Mouse (Mus musculus) embryonic facial prominence, embryonic 12.5 days (tissue): ENCODE measurements around the gene Fignl2. TPM values are rescaled to one million over a fixed set of nuclear protein-coding genes. Genes with fewer than 3 reads are reported as not detected.

Source experiments
- ATAC-seq: fragments of 200-750 bp; cut with Nextera tagmentation; 2 replicates; pipeline ENCODE4 v1.8.0; 2017; ENCODE audit not compliant: insufficient number of reproducible peaks, insufficient read depth, low FRiP score, low TSS enrichment
- H3K27ac ChIP-seq: fragments of 300-500 bp; sonication (generic); 2 replicates; pipeline ENCODE4 v1.5.1; 2016; ENCODE audit warnings: mild to moderate bottlenecking
- H3K27me3 ChIP-seq: fragments of 300-500 bp; sonication (generic); 2 replicates; pipeline ENCODE4 v1.6.1; 2016; ENCODE audit warnings: mild to moderate bottlenecking, moderate library complexity
- H3K36me3 ChIP-seq: fragments of 300-500 bp; sonication (generic); 2 replicates; pipeline ENCODE4 v1.6.1; 2016; ENCODE audit warnings: mild to moderate bottlenecking
- H3K4me1 ChIP-seq: fragments of 300-500 bp; sonication (generic); 2 replicates; pipeline ENCODE4 v1.6.1; 2016
- H3K4me2 ChIP-seq: fragments of 300-500 bp; sonication (generic); replicated peaks from 2 replicates; pipeline ENCODE4 v1.6.1; 2016; ENCODE audit warnings: mild to moderate bottlenecking, moderate library complexity
- H3K4me3 ChIP-seq: fragments of 300-500 bp; sonication (generic); 2 replicates; pipeline ENCODE4 v1.5.1; 2016; ENCODE audit warnings: mild to moderate bottlenecking
- H3K9ac ChIP-seq: fragments of 300-500 bp; sonication (generic); 2 replicates; pipeline ENCODE4 v1.6.1; 2016; ENCODE audit warnings: mild to moderate bottlenecking, moderate library complexity
- H3K9me3 ChIP-seq: fragments of 300-500 bp; sonication (generic); 2 replicates; pipeline ENCODE4 v1.6.1; 2016; ENCODE audit warnings: mild to moderate bottlenecking, moderate library complexity
- WGBS: fragments of 180-500 bp; shearing (Covaris S2); methylation state at CpG from one replicate; pipeline ENCODE4 v1.1.7; 2016; 5-methylcytosine and 5-hydroxymethylcytosine counted together
- polyA plus RNA-seq: library from polyadenylated mRNA; unstranded; fragments of >200 nt; fragmentation: Nextera tagmentation; extraction: Ambion mirVana; gene quantifications from 2 replicates; pipeline ENCODE4 v1.2.1, GENCODE M21; 2016

The Fignl2 gene
- polyA plus RNA-seq, 1 experiment from 2014 or later, result 0.38 TPM

DNA sequence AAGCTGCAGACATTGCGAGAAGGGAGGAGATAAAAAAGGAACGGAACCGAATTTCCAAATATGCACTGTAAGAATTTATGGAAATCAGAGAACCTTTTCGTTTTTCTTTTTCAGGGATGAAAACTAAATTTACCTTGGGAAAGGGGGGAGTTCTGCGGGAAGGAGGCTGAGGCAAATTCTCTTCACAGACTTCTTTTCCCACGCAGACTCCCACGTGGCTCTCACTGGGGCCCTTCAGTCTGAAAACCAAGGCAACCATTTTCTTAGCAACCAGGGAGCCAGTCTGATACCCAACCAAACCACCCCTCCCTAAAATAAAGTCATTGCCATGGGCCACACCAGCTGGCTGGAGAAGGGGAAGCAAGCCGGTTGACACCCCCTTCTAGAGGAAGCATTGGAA is 72.7 kb downstream of the Fignl2 start:
- no peaks in the 10 kb centered on the region for H3K9me3 ChIP-seq
- no peaks in the 10 kb centered on the region for H3K27me3 ChIP-seq
- WGBS, result 86% methylated on average over 8 of the region's 8 CpGs
- ATAC-seq, result no peak
- H3K9ac ChIP-seq, result no peak overlapping the region
- H3K27ac ChIP-seq, result no peak overlapping the region
- H3K36me3 ChIP-seq, result no peaks in the 10 kb centered on the region
- H3K4me3 ChIP-seq, result no peak overlapping the region
- H3K4me1 ChIP-seq, result peaks cover 5% of the 10 kb centered on the region
- no peak overlapping the region for H3K4me2 ChIP-seq

DNA sequence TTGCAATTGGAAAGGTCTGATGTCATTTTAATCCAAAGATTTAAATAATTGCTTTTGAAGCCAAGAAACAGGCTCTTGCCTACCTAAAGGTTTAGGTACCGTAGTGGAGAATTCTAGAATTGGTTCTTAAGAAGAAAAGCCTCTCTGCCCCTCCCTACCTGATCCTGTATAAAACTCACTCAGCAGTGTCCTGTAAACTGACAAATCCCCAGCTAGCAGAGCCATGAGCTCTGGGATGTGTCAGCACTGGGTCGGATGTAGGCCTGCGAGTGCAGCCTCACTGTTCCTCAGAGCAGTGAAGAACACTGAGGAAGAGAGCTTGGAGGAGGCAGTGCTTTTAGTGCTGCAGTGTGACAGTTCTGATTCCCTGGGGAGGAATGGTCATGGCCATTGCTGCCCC is 73.8 kb downstream of the Fignl2 start:
- Histone ChIP-seq H3K36me3 (no peaks in the 10 kb centered on the region), H3K9ac (no peak overlapping the region), H3K4me2 (no peak overlapping the region), H3K4me1 (peaks cover 5% of the 10 kb centered on the region), H3K9me3 (no peaks in the 10 kb centered on the region), H3K27me3 (no peaks in the 10 kb centered on the region), H3K4me3 (no peak overlapping the region), H3K27ac (no peak overlapping the region)
- WGBS, result 56% methylated on average over 3 of the region's 3 CpGs
- no peak for ATAC-seq

DNA sequence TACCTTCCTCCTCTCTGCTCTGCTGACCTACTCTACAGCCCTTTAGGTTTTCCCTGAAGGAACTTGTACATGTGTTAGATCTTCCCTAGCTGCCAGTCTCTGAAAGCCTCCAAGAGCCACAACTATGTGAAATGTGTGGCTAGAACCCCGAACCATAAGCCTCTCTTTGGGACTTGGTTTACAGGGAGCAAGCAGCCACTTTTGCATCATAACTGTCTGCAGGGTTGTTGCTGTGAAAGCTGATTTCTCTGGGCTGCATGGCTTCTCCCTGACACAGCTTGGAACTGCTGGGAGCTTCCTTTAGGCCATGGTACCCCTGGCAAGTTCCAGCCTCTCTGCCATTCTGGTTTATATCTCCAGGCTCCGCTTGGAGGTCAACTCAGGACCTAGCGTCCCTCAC is 75.9 kb downstream of the Fignl2 start:
- H3K27ac ChIP-seq, result no peak overlapping the region
- WGBS, result 92% methylated on average over 3 of the region's 3 CpGs
- no peak for ATAC-seq
- no peak overlapping the region for H3K4me3 ChIP-seq
- H3K4me1 ChIP-seq, result peaks cover 5% of the 10 kb centered on the region
- no peak overlapping the region for H3K4me2 ChIP-seq
- H3K27me3 ChIP-seq, result no peaks in the 10 kb centered on the region
- no peaks in the 10 kb centered on the region for H3K36me3 ChIP-seq
- H3K9me3 ChIP-seq, result no peaks in the 10 kb centered on the region
- no peak overlapping the region for H3K9ac ChIP-seq

DNA sequence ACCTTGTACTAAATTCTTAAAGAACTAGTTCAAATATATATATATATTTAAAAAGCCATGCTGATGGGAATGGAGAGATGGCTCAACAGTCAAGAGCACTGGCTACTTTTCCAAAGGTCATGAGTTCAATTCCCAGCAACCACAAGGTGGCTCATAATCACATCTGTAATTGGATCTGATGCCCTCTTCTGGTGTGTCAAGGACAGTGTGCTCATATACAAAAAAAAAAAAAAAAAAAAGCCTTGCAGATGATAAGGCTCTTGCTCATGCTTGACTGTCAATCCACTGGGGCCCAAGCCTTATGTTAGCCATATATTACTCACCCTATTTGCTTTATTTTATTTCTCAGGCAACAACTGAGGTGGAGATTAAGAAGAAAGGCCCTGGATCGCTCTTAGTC is 76.7 kb downstream of the Fignl2 start:
- Histone ChIP-seq H3K27me3 (no peaks in the 10 kb centered on the region), H3K9ac (no peak overlapping the region), H3K27ac (no peak overlapping the region), H3K9me3 (no peaks in the 10 kb centered on the region), H3K4me3 (no peak overlapping the region), H3K36me3 (no peaks in the 10 kb centered on the region), H3K4me1 (no peaks in the 10 kb centered on the region), H3K4me2 (no peak overlapping the region)
- 91% methylated on average over 1 of the region's 1 CpGs for WGBS
- ATAC-seq, result no peak

Other genes with a start within 250 kb of the Fignl2 start
- 10.7 and 11.7 TPM in 2 replicates for gene Scn8a, start 208.7 kb downstream of the Fignl2 start, polyA plus RNA-seq
- not detected in 2 replicates for gene Gm47841, start 31.2 kb downstream of the Fignl2 start, polyA plus RNA-seq
- not detected in 2 replicates for gene Ankrd33, start 37.2 kb upstream of the Fignl2 start, polyA plus RNA-seq
- gene Acvrl1, start 50.0 kb upstream of the Fignl2 start, polyA plus RNA-seq, result 10.8 and 11.3 TPM in 2 replicates
- 7.5 and 8.2 TPM in 2 replicates for gene Acvr1b, start 95.5 kb upstream of the Fignl2 start, polyA plus RNA-seq
- gene Grasp, start 145.6 kb upstream of the Fignl2 start, polyA plus RNA-seq, result 9.5 and 10.7 TPM in 2 replicates
- 8.2 and 8.7 TPM in 2 replicates for gene Nr4a1, start 175.7 kb upstream of the Fignl2 start, polyA plus RNA-seq
- 61.7 and 64.5 TPM in 2 replicates for gene Atg101, start 205.7 kb upstream of the Fignl2 start, polyA plus RNA-seq
- gene 6030408B16Rik, start 214.6 kb upstream of the Fignl2 start, polyA plus RNA-seq, result 1.0 and 1.1 TPM in 2 replicates